Mouse (Mus musculus) ovary, postnatal 14 days (tissue): Measurements from ENCODE around the gene Tbc1d8b.
"Not testable (repeated sequence)": the region's sequence is repeated elsewhere in the genome, so short reads cannot be mapped to it uniquely, and the experiment has no call there.

Experiments
- DNase-seq: peaks from one replicate; pipeline ENCODE4 v3.0.0; 2022; ENCODE audit warnings: low spot score

Gene Tbc1d8b

GRCm38 (mm10) chrX:139684775-139685695 is at the start of gene Tbc1d8b:
Gene Tbc1d8b, plus strand, starts transcription at chrX:139684996.
- peak; percentile 52 for DNase-seq

GRCm38 (mm10) chrX:139639744-139640143 is 45.1 kb upstream of the Tbc1d8b start:
- DNase-seq: no peak

GRCm38 (mm10) chrX:139640418-139640817 is 44.4 kb upstream of the Tbc1d8b start:
- no peak for DNase-seq

GRCm38 (mm10) chrX:139652226-139652625 is 32.6 kb upstream of the Tbc1d8b start:
- no peak for DNase-seq

GRCm38 (mm10) chrX:139653292-139653691 is 31.5 kb upstream of the Tbc1d8b start:
- DNase-seq: no peak

- DNase-seq: no peak
These were observed 30.3 kb upstream of the Tbc1d8b start for GRCm38 (mm10) chrX:139654350-139655063.

GRCm38 (mm10) chrX:139662111-139662510 is 22.7 kb upstream of the Tbc1d8b start:
- no peak for DNase-seq

- DNase-seq: no peak
These were observed 19.0 kb upstream of the Tbc1d8b start for GRCm38 (mm10) chrX:139665829-139666228.

GRCm38 (mm10) chrX:139684410-139684774 is 404 bp upstream of the Tbc1d8b start:
- DNase-seq: no peak

GRCm38 (mm10) chrX:139714381-139714780 is 29.6 kb downstream of the Tbc1d8b start, which contains the start of gene Gm15013:
Gene Gm15013, minus strand, starts transcription at chrX:139714481.
- no peak for DNase-seq

GRCm38 (mm10) chrX:139722350-139722749 is 37.6 kb downstream of the Tbc1d8b start:
- no peak for DNase-seq

GRCm38 (mm10) chrX:139730541-139730940 is 45.7 kb downstream of the Tbc1d8b start:
- DNase-seq: no peak

- DNase-seq: no peak
These were observed 52.3 kb downstream of the Tbc1d8b start for GRCm38 (mm10) chrX:139737066-139737465.

- DNase-seq: peak; percentile 29
These were observed 67.1 kb downstream of the Tbc1d8b start for GRCm38 (mm10) chrX:139751855-139752254.

- not testable (repeated sequence) for DNase-seq
These were observed 73.8 kb downstream of the Tbc1d8b start for GRCm38 (mm10) chrX:139758634-139759033.

- DNase-seq: no peak
These were observed 77.8 kb downstream of the Tbc1d8b start for GRCm38 (mm10) chrX:139762546-139762945.

GRCm38 (mm10) chrX:139769975-139770637 is 85.3 kb downstream of the Tbc1d8b start:
- no peak for DNase-seq

GRCm38 (mm10) chrX:139774309-139775083 is 89.7 kb downstream of the Tbc1d8b start:
- DNase-seq: no peak

GRCm38 (mm10) chrX:139775084-139775612 is 90.4 kb downstream of the Tbc1d8b start:
- DNase-seq: no peak

GRCm38 (mm10) chrX:139777357-139777756 is 92.6 kb downstream of the Tbc1d8b start:
- DNase-seq: no peak

- no peak for DNase-seq
These were observed 94.1 kb downstream of the Tbc1d8b start for GRCm38 (mm10) chrX:139778886-139779285.
